Mouse (Mus musculus): ENCODE data around the gene Sumf2. TPM values are rescaled to one million over a fixed set of nuclear protein-coding genes. Genes with fewer than 3 reads are reported as not detected.
A peak's percentile ranks its signal among the peaks of the same experiment; 100 is the strongest.
"Not testable (repeated sequence)": the region's sequence is repeated elsewhere in the genome, so short reads cannot be mapped to it uniquely, and the experiment has no call there.

Gene Sumf2
- 10 to 100 TPM in 1 of 2 experiments, 1 to 10 TPM in 1; 9.2 to 10.4 TPM for total RNA-seq (2021)
- long read RNA-seq, experiment 1, transcript Sumf2-204 (9 exons, 2,264 nt) = major isoform, 5 of 8 reads
- long read RNA-seq, experiment 1, partial matches to known transcripts = 0 of 8 reads
- long read RNA-seq, experiment 1, other reads (novel, unspliced or antisense) = 3 of 8 reads
- long read RNA-seq, experiment 2, transcript Sumf2-204 (9 exons, 2,264 nt) = major isoform, 11 of 14 reads
- long read RNA-seq, experiment 2, partial matches to known transcripts = 0 of 14 reads
- long read RNA-seq, experiment 2, other reads (novel, unspliced or antisense) = 2 of 14 reads

- intact Hi-C loops (cut with DNase I; ENCODE audit: low total_unique reads) = no loop called here
- peak; percentile 96 for DNase-seq
Measured at GRCm38 (mm10) chr5:129846752-129847557, at the start of gene Sumf2. Gene Sumf2 (plus strand): TSS chr5:129846986.

GRCm38 (mm10) chr5:129844848-129845247 is 1.9 kb upstream of the Sumf2 start:
- no peak for DNase-seq
- intact Hi-C loops (cut with DNase I; ENCODE audit: low total_unique reads) = no loop called here

DNA sequence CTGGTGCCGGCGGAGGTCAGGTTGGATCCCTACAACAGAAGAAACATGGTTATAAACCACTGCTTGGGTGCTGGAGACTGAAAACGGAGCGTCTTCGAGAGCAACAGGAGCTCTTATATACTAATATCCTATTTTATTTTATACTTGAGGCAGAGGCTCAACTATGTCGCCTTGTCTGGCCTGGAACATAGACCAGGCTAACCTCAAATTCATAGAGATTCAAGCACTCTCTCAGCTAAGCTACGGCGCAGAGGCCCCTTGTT is 703 bp downstream of the Sumf2 start:
- DNase-seq = no peak
- intact Hi-C loops (cut with DNase I; ENCODE audit: low total_unique reads) = no loop called here

GRCm38 (mm10) chr5:129855163-129855562 is 8.4 kb downstream of the Sumf2 start:
- DNase-seq = no peak
- intact Hi-C loops (cut with DNase I; ENCODE audit: low total_unique reads) = no loop called here

- no peak for DNase-seq
- intact Hi-C loops (cut with DNase I; ENCODE audit: low total_unique reads) = no loop called here
Measured at GRCm38 (mm10) chr5:129856414-129856813, 9.6 kb downstream of the Sumf2 start.

DNA sequence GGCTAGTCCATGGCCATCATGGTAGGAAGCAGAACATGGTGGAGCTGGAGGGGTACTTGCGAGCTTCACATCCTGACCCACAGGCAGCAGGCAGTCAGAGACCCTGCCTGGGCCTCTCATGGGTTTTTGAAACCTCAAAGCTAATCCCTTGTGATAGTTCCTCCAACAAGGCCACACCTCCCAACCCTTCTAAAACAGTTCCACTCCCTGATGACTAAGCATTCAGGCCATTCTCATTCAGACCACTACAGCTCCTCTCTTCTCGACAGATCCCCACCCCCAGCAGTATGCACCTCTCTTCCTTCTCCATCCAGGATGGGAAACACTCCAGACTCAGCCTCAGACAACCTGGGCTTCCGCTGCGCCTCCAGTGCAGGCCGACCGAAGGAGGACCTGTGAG is 15.5 kb downstream of the Sumf2 start:
- intact Hi-C loops (cut with DNase I; ENCODE audit: low total_unique reads) = no loop called here
- DNase-seq = no peak

DNA sequence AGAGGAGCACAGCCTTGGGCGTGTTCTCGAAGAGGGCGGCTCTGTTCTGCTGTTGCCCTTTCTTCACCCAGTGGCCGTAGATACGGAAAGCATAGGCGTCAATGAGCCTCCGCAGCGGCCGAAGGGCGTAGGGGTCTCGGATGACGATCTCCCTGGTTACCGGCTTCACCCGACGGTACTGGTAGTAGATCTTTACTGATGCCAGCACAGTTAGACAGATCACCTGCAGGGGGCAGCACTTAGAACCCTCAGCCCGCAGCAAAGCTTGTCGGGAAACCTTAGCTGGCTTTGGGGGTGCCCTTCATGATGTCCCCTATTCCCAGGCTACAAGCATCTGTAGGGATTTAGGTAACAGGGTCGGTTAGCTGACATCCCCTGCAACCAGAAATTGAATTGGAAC is 17.7 kb downstream of the Sumf2 start:
- intact Hi-C loops (cut with DNase I; ENCODE audit: low total_unique reads) = no loop called here

DNA sequence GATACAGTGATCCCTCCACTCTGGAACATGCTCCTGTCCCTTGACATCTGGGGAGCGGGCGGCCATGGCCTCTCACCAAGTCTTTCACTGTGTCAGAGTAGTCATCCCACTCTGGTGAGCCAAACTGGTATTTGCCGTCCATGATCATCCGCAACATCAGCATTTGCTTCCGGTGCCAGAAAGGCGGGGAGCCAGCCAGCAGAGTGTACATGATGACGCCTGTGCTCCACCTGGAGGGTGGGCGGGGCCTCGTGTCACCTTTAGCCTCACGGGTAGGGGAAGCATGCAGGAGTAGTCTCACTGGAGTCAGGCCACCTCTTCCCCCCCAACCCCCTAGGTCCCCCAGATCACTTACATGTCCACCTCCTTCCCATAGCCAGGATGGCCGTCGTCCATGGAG is 19.1 kb downstream of the Sumf2 start:
- intact Hi-C loops (cut with DNase I; ENCODE audit: low total_unique reads) = no loop called here
- no peak for DNase-seq

More for the DNA sequence above, 17.7 kb downstream of the Sumf2 start:
- peak; percentile 41 for DNase-seq

DNA sequence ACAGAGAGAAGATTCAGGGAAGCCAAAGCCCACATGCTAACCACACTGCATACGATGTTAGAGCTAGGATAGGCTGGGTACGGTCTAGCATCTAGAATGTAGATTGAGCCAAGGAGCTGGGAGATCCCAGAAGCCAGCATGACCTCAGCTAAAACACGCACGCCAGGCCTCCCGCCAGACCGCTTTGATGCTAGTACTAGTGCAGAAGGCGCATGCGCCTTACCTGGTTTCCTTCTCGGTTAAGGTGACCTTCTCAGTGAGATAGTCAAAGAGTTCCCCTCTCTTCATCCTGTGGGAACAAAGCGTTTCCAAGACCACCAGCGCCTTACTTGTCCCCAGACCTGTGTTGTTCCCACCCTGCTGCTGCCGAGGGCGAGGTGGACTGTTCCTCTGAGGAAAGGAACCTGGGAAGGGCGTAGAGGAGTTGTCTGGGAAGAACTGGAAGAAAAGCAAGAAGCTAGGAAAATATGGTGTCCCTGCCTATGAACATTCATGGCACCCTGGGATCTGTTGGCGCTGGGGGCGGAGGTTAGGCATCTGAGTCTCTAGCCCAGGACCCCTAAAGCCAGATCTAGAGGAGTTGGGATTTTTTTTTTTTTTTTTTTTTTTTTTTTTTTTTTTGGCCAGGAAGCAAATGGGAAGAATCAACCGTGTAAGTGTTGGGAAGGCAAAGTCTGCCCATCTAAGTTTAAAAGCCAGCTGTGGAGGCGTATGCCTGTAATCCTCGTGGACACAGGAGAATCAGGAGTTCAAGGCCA is 22.6 kb downstream of the Sumf2 start:
- intact Hi-C loops (cut with DNase I; ENCODE audit: low total_unique reads) = no loop called here

DNA sequence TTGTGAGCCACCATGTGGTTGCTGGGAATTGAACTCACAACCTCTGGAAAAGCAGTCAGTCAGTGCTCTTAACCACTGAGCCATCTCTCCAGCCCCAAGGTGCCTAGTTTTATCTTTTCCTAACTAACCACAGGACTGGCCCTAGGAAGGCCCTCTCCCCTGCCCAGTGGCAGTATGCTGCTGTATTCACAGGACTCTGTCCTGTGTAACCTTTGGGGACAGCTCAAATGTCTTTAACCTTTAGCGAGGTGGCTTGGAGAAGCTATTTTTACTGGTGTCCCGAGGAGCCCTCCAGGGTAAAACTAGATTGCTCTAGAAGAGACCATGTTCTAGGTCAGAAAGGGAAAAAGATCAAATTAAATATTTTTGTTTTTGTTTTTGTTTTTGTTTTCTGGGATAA is 24.5 kb downstream of the Sumf2 start:
- intact Hi-C loops (cut with DNase I; ENCODE audit: low total_unique reads) = no loop called here
- DNase-seq = no peak

More for the DNA sequence above, 22.6 kb downstream of the Sumf2 start:
- no peak for DNase-seq

DNA sequence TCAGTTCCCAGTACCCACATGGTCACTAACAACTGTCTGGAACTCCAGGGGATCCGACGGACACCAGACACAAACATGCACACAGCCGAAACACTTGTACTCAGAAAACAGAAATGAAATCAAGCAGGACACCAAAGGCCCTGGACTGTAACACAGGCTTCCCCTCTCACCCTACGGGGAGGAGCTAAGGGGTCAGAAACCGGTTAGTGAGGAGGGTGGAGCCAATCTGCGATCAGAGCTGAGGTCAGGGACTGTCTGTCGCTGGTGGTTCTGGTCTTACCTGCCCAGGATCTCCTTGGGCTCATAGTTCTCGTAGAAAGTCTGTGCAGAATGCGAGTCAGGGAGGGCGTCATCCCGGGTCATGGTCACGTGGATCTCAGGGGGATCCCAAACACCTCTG is 27.2 kb downstream of the Sumf2 start:
- no peak for DNase-seq
- intact Hi-C loops (cut with DNase I; ENCODE audit: low total_unique reads) = no loop called here

DNA sequence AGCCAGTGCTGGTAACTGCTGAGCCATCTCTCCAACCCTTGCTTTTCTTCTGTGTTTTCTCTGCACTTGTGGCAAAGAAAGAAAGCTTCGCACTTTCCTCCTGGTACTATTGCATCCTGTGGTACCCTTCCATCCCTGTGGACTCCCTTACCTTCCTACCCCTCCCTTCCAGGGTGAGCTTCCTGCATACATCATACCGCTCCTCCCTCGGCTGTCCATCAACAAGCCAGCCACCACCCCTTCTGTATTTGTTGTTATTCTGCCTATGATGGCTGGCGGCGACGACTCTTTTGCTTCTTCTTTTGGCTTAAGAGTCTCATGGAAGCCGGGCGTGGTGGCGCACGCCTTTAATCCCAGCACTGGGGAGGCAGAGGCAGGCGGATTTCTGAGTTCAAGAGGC is 28.3 kb downstream of the Sumf2 start:
- intact Hi-C loops (cut with DNase I; ENCODE audit: low total_unique reads) = no loop called here
- DNase-seq = no peak

- DNase-seq = peak; percentile 68
- intact Hi-C loops (cut with DNase I; ENCODE audit: low total_unique reads) = no loop called here
Measured at GRCm38 (mm10) chr5:129877731-129878455, 31.1 kb downstream of the Sumf2 start.

DNA sequence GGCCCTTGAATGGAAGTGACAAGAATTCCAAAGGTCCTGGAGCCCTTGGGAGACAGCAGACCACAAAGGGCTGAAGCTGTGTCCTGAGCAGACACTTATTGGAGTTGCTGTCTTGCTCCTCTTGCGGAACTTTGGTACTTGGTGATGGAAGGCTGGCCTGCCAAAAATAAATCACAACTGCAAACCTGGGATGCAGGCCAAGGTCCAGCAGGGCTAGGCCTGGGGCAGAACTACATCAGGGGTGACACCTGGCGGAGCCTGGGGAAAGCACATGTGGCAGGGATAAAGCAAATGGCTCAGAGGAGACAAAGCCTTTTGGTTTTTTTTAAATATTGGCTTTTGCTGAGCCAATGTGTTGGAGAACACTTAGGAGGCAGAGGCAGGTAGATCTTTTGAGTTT is 32.2 kb downstream of the Sumf2 start:
- intact Hi-C loops (cut with DNase I; ENCODE audit: low total_unique reads) = no loop called here
- DNase-seq = peak; percentile 85

GRCm38 (mm10) chr5:129879888-129880287 is 33.1 kb downstream of the Sumf2 start:
- intact Hi-C loops (cut with DNase I; ENCODE audit: low total_unique reads) = no loop called here
- no peak for DNase-seq

DNA sequence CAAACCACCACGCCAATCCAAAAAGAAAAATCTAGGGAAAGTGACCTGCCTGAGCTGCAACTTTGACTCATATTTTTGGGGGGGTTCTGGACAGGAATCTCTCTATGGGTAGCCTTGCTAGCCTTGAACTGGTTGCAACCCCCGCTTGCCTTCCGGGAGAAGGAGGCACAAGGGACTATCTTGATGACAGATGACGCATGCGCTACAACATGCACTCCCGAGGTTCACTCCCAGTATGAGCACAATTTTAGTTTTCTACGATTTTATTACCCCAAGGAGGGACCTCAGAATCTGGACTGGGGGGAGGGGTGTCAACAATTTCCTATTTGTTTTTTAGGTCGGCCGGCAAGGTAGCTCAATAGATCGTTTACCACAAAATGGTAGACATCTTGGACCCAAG is 39.5 kb downstream of the Sumf2 start:
- intact Hi-C loops (cut with DNase I; ENCODE audit: low total_unique reads) = no loop called here
- DNase-seq = no peak

DNA sequence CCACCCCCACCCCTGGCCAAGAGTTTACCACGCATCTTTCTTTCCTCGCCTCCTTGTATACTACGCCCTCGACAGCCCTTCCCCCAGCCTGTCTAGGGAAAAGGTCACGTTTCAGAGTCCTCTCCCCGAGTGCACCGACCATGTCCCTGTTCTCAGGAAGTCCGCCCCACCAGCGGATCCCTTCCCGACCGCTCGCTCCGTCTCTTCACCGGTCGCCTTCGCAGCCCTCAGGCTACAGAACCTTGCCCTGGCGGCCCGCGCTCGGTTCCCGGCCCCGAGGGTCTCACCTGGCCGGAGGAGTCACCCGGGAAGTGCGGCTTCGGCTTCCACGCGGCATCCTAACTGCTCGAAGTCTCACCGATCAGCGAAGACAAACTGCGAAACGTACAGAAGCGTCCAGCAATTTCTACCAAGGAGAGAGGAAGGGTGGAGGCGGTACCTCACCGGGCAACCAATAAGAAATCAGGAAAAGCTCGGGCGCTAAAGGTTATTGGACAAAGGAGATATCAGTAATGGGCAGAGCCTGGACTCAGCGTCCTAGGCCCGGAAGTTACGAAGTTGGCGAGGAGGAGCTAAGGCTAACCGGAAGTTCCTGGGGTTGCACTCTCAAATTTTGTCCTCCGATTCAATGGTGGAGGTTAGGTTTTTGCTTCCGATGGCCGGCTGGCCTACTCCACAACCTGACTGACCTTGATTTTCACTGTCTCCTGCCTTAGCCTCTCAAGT is 40.3 kb downstream of the Sumf2 start, which contains the start of gene Chchd2:
TSS of gene Chchd2 (minus strand) at position 560 of the 726 bp plus-strand sequence.
- intact Hi-C loops (cut with DNase I; ENCODE audit: low total_unique reads) = no loop called here

GRCm38 (mm10) chr5:129890390-129890789 is 43.6 kb downstream of the Sumf2 start:
- intact Hi-C loops (cut with DNase I; ENCODE audit: low total_unique reads); DNase-seq: not testable (repeated sequence)

More for the DNA sequence above, 40.3 kb downstream of the Sumf2 start, which contains the start of gene Chchd2:
- DNase-seq = peak; percentile 90
